9 mouse cellular contexts compared by ENCODE assay signal in genomic region chr11:116226414-116226813, GRCm38 (mm10). TPM values are rescaled to one million over a fixed set of nuclear protein-coding genes. Genes with fewer than 3 reads are reported as not detected.
DNase-seq lines count a peak whose midpoint lies in the region; ATAC-seq and TF ChIP-seq lines count a peak whose summit lies in the region.
"Had no signal": no experiment of that assay in that cellular context is flagged by ENCODE, and none has a peak within 500 bp of the region (broad histone marks: within the 10 kb centered on the region; RNA-seq: fewer than 3 reads in every experiment).

No protein-coding gene starts in this region.

- no peaks in the 10 kb centered on the region for H3K79me2 ChIP-seq in CH12.LX (replicated peaks; ENCODE audit: control insufficient read depth, extremely low read depth, insufficient read depth, poor library complexity, severe bottlenecking)

- in situ Hi-C loops in CH12.LX (cut with MboI; ENCODE audit: low pct_ligation_motif_present, low pct_unique_long_range_greater_than_20kb, low sequenced_read_pairs) = no loop called here

- peak; percentile 95 for TF ChIP-seq RAD21 in CH12.LX (IDR thresholded peaks at IDR 0.05; ENCODE audit: low read depth, low read length)

- H3K9ac ChIP-seq in CH12.LX (ENCODE audit: insufficient read depth, low read depth) = no peak overlapping the region
- no peak overlapping the region for H3K9ac ChIP-seq in lung, embryonic 16.5 days (ENCODE audit: low read length)
- H3K9ac ChIP-seq: hindbrain, embryonic 15.5 days had no signal

- peak; percentile 26; the same call in 1 of the 2 replicates for ATAC-seq in lung, embryonic 16.5 days (ENCODE audit: low read depth)

- DNase-seq in 416B (ENCODE audit: low read depth) (peak; percentile 84), CH12.LX (ENCODE audit: extremely low read depth) (peak; percentile 90)
- DNase-seq in c-Kit-positive CD71-positive TER-119-negative erythroid progenitor cells, embryonic 14.5 days (ENCODE audit: low read depth) = peak; percentile 75
- peak; percentile 88 for DNase-seq in gastrocnemius, adult 2 months
- DNase-seq in kidney, postnatal 14 days = peak; percentile 88
- peak; percentile 38 for DNase-seq in right cerebral cortex, postnatal 25 days
- DNase-seq in urinary bladder, postnatal 25 days (ENCODE audit: low spot score) = peak; percentile 91

- H3K36me3 ChIP-seq in CH12.LX (replicated peaks in 1 of 2; ENCODE audit: control insufficient read depth in 1 of 2, insufficient read depth in 1 of 2, low read length in 1 of 2) = peaks cover 0 to 13% of the 10 kb centered on the region in 2 experiments
- peaks cover 7% of the 10 kb centered on the region; the same call in 1 of the 2 replicates for H3K36me3 ChIP-seq in lung, embryonic 16.5 days (ENCODE audit: control insufficient read depth, insufficient read depth, low read length)
- H3K36me3 ChIP-seq: hindbrain, embryonic 15.5 days had no signal

- H3K27me3 ChIP-seq in CH12.LX (replicated peaks) = no peaks in the 10 kb centered on the region
- peaks cover 23% of the 10 kb centered on the region for H3K27me3 ChIP-seq in lung, embryonic 16.5 days (ENCODE audit: control insufficient read depth, insufficient read depth, low read depth, low read length)

- TF ChIP-seq EP300 in CH12.LX (IDR thresholded peaks at IDR 0.05; ENCODE audit: low read length) = no peak

- no peak overlapping the region for H3K27ac ChIP-seq in CH12.LX (ENCODE audit: insufficient read depth, low read depth)
- no peak overlapping the region for H3K27ac ChIP-seq in gastrocnemius, adult 2 months
- H3K27ac ChIP-seq in lung, embryonic 16.5 days (ENCODE audit: low read length) = no peak overlapping the region
- H3K27ac ChIP-seq: hindbrain, embryonic 15.5 days had no signal

- H3K4me1 ChIP-seq in CH12.LX (ENCODE audit: control insufficient read depth in 1 of 2, insufficient read depth in 2 of 2) = no peaks in the 10 kb centered on the region
- peaks cover 24% of the 10 kb centered on the region for H3K4me1 ChIP-seq in lung, embryonic 16.5 days (replicated peaks; ENCODE audit: control insufficient read depth, insufficient read depth, low read length)

- intact Hi-C loops in gastrocnemius, adult 2 months (cut with DNase I) = loop anchor here (1.0 to 5.0 kb wide), 3 partner anchors 68 to 238 kb away; no protein-coding TSS in a partner anchor

- H3K9me3 ChIP-seq in CH12.LX (replicated peaks; ENCODE audit: low read length) = peaks cover 33% of the 10 kb centered on the region
- H3K9me3 ChIP-seq in lung, embryonic 16.5 days (ENCODE audit: control insufficient read depth, low read length) = peaks cover 2% of the 10 kb centered on the region; the same call in 1 of the 2 replicates
- H3K9me3 ChIP-seq: hindbrain, embryonic 15.5 days had no signal

- dilution Hi-C loops in CH12.LX (cut with MboI; ENCODE audit: extremely low pct_ligation_motif_present, extremely low pct_unique_long_range_greater_than_20kb, low sequenced_read_pairs) = no loop called here

- no peak overlapping the region for H3K4me3 ChIP-seq in CH12.LX (replicated peaks in 1 of 3; ENCODE audit: low read depth in 2 of 3, low read length in 2 of 3, poor library complexity in 1 of 3)
- H3K4me3 ChIP-seq in gastrocnemius, adult 2 months = no peak overlapping the region
- no peak overlapping the region for H3K4me3 ChIP-seq in lung, embryonic 16.5 days (ENCODE audit: low read length)
- H3K4me3 ChIP-seq: hindbrain, embryonic 15.5 days had no signal

- peak; percentile 71 to 99 for TF ChIP-seq CTCF in CH12.LX (conservative IDR thresholded peaks at IDR 0.05 in 1 of 2, IDR thresholded peaks at IDR 0.05 in 1 of 2; ENCODE audit: low read depth in 2 of 2, low read length in 2 of 2)
- peak; percentile 96 for TF ChIP-seq CTCF in gastrocnemius, adult 2 months (IDR thresholded peaks at IDR 0.05)

- H3K4me2 ChIP-seq in CH12.LX (ENCODE audit: insufficient read depth, low read depth, poor library complexity, severe bottlenecking) = no peak overlapping the region
- H3K4me2 ChIP-seq in lung, embryonic 16.5 days (ENCODE audit: low read depth, low read length) = no peak overlapping the region
- H3K4me2 ChIP-seq: hindbrain, embryonic 15.5 days had no signal

- 0% methylated on average over 2 of the region's 2 CpGs for WGBS in lung, embryonic 16.5 days

- no peak for TF ChIP-seq POLR2A in CH12.LX (IDR thresholded peaks at IDR 0.05; ENCODE audit: low read depth, low read length)

TF ChIP-seq in CH12.LX, 34 proteins besides CTCF, POLR2A, EP300 and RAD21 (continues in another document):
- TF ChIP-seq ELF1 (IDR thresholded peaks at IDR 0.05; ENCODE audit: low read depth, low read length) = peak; percentile 37; the same call in 1 of the 2 replicates
- no peak for TF ChIP-seq TBP (conservative IDR thresholded peaks at IDR 0.05; ENCODE audit: low read depth, low read length)
- TF ChIP-seq ETS1 (conservative IDR thresholded peaks at IDR 0.05; ENCODE audit: low read depth, low read length) = no peak
- TF ChIP-seq SIN3A (IDR thresholded peaks at IDR 0.05; ENCODE audit: low read length) = peak; percentile 70; the same call in 1 of the 2 replicates
- TF ChIP-seq MXI1 (IDR thresholded peaks at IDR 0.05; ENCODE audit: low read depth, low read length) = peak; percentile 41; the same call in 1 of the 2 replicates
- no peak for TF ChIP-seq UBTF (IDR thresholded peaks at IDR 0.05; ENCODE audit: low read depth, low read length)
- TF ChIP-seq MEF2A (IDR thresholded peaks at IDR 0.05; ENCODE audit: borderline replicate concordance, low read depth, low read length) = peak; percentile 36; the same call in 1 of the 2 replicates
- TF ChIP-seq ZC3H11A (IDR thresholded peaks at IDR 0.05; ENCODE audit: low read depth, low read length) = peak; percentile 97
- peak; percentile 36; the same call in 1 of the 2 replicates for TF ChIP-seq CHD2 (IDR thresholded peaks at IDR 0.05; ENCODE audit: low read length)
- no peak for TF ChIP-seq JUND (conservative IDR thresholded peaks at IDR 0.05; ENCODE audit: low read depth, low read length)
- TF ChIP-seq PAX5 (IDR thresholded peaks at IDR 0.05; ENCODE audit: low read length) = no peak
- TF ChIP-seq ZKSCAN1 (IDR thresholded peaks at IDR 0.05; ENCODE audit: borderline replicate concordance, low read depth, low read length) = no peak
- TF ChIP-seq HCFC1 (IDR thresholded peaks at IDR 0.05; ENCODE audit: low read depth, low read length) = no peak
- peak; percentile 88 for TF ChIP-seq ZNF384 (IDR thresholded peaks at IDR 0.05; ENCODE audit: low read depth, low read length)
- no peak for TF ChIP-seq USF2 (conservative IDR thresholded peaks at IDR 0.05; ENCODE audit: low read depth, low read length)
- TF ChIP-seq IRF4 (IDR thresholded peaks at IDR 0.05; ENCODE audit: low read depth, low read length) = peak; percentile 66
- TF ChIP-seq USF1 (IDR thresholded peaks at IDR 0.05; ENCODE audit: low read depth, low read length) = no peak
- TF ChIP-seq BHLHE40 (IDR thresholded peaks at IDR 0.05; ENCODE audit: low read depth, low read length) = 0 out of 2 replicates have a peak, but pooled peaks have one; percentile 18
- TF ChIP-seq POLR2AphosphoS2 (IDR thresholded peaks at IDR 0.05; ENCODE audit: low read depth, low read length) = no peak
- 0 out of 2 replicates have a peak, but pooled peaks have one; percentile 53 for TF ChIP-seq RCOR1 (conservative IDR thresholded peaks at IDR 0.05; ENCODE audit: low read depth, low read length)
- 0 out of 2 replicates have a peak, but pooled peaks have one; percentile 31 for TF ChIP-seq NRF1 (IDR thresholded peaks at IDR 0.05; ENCODE audit: low read depth, low read length)
- TF ChIP-seq GABPA (IDR thresholded peaks at IDR 0.05; ENCODE audit: insufficient replicate concordance, low read depth, low read length) = no peak
- TF ChIP-seq JUN (IDR thresholded peaks at IDR 0.05; ENCODE audit: insufficient read depth, low read depth, low read length) = peak; percentile 5; the same call in 1 of the 2 replicates
- TF ChIP-seq KAT2A (IDR thresholded peaks at IDR 0.05; ENCODE audit: insufficient replicate concordance, low read length) = no peak
- TF ChIP-seq MYC (IDR thresholded peaks at IDR 0.05; ENCODE audit: low read depth, low read length) = peak; percentile 78; the same call in 1 of the 2 replicates
- peak; percentile 79 for TF ChIP-seq MAZ (IDR thresholded peaks at IDR 0.05; ENCODE audit: low read depth, low read length)
- TF ChIP-seq SMC3 (IDR thresholded peaks at IDR 0.05; ENCODE audit: low read depth, low read length) = peak; percentile 99

RNA-seq across cellular contexts. Expression of gene Evpl, which starts 11.5 kb away (rescaled TPM):
- 0.17 and 0.21 TPM in 2 replicates for total RNA-seq in CH12.LX (2012; rRNA removed)
- 0.09 TPM in 1 of 2 replicates, not detected in the other for total RNA-seq in CH12.LX (2014; rRNA removed)
- 0.20 and 0.23 TPM in 2 replicates for polyA plus RNA-seq in CH12.LX (2012; ENCODE audit: insufficient read length, low read depth)
- total RNA-seq in gastrocnemius, adult 2 months (2021) = under 1 TPM in 1 of 2 experiments, not detected in 1; 0.14 TPM
- 4.4 and 4.7 TPM in 2 replicates for polyA plus RNA-seq in lung, embryonic 16.5 days (2015; fragmentation: Nextera tagmentation; extraction: Ambion mirVana)

RNA-seq across cellular contexts. Expression of gene Acox1, which starts 27.6 kb away (rescaled TPM):
- total RNA-seq in CH12.LX (2012; rRNA removed) = 19.3 and 21.0 TPM in 2 replicates
- total RNA-seq in CH12.LX (2014; rRNA removed) = 17.1 and 18.7 TPM in 2 replicates
- polyA plus RNA-seq in CH12.LX (2012; ENCODE audit: insufficient read length, low read depth) = 20.3 and 20.4 TPM in 2 replicates
- 100 to 1,000 TPM in 1 of 2 experiments, 10 to 100 TPM in 1; 79.8 to 118 TPM for total RNA-seq in gastrocnemius, adult 2 months (2021)
- polyA plus RNA-seq in lung, embryonic 16.5 days (2015; fragmentation: Nextera tagmentation; extraction: Ambion mirVana) = 23.6 and 24.3 TPM in 2 replicates

RNA-seq across cellular contexts. Expression of gene Ten1, which starts 27.8 kb away (rescaled TPM):
- total RNA-seq in CH12.LX (2012; rRNA removed) (76.5 and 77.4 TPM in 2 replicates), CH12.LX (2014; rRNA removed) (66.7 and 74.4 TPM in 2 replicates)
- polyA plus RNA-seq in CH12.LX (2012; ENCODE audit: insufficient read length, low read depth) = 70.4 and 81.8 TPM in 2 replicates
- 10 to 100 TPM; 14.3 to 17.1 TPM for total RNA-seq in gastrocnemius, adult 2 months (2021)
- 74.9 and 87.3 TPM in 2 replicates for polyA plus RNA-seq in lung, embryonic 16.5 days (2015; fragmentation: Nextera tagmentation; extraction: Ambion mirVana)

RNA-seq across cellular contexts. Expression of gene Srp68, which starts 47.6 kb away (rescaled TPM):
- total RNA-seq in CH12.LX (2012; rRNA removed) (74.7 and 78.1 TPM in 2 replicates), CH12.LX (2014; rRNA removed) (49.3 and 53.2 TPM in 2 replicates)
- 174 and 184 TPM in 2 replicates for polyA plus RNA-seq in CH12.LX (2012; ENCODE audit: insufficient read length, low read depth)
- 10 to 100 TPM; 87.7 to 89.2 TPM for total RNA-seq in gastrocnemius, adult 2 months (2021)
- polyA plus RNA-seq in lung, embryonic 16.5 days (2015; fragmentation: Nextera tagmentation; extraction: Ambion mirVana) = 75.3 and 79.2 TPM in 2 replicates

RNA-seq across cellular contexts. Expression of gene Galr2, which starts 54.3 kb away (rescaled TPM):
- 0.38 and 0.85 TPM in 2 replicates for total RNA-seq in CH12.LX (2012; rRNA removed)
- 0.21 TPM in 1 of 2 replicates, not detected in the other for total RNA-seq in CH12.LX (2014; rRNA removed)
- polyA plus RNA-seq in CH12.LX (2012; ENCODE audit: insufficient read length, low read depth) = 1.6 and 1.7 TPM in 2 replicates
- under 1 TPM in 1 of 2 experiments, not detected in 1; 0.33 TPM for total RNA-seq in gastrocnemius, adult 2 months (2021)
- 0.21 and 0.25 TPM in 2 replicates for polyA plus RNA-seq in lung, embryonic 16.5 days (2015; fragmentation: Nextera tagmentation; extraction: Ambion mirVana)

Comparison
In these comparisons a context has a peak if more than half of its experiments do, and no peak if none do; other contexts are left out.
1. DNase-seq: peak in every context shown above with its lines; median percentile 91 in urinary bladder, postnatal 25 days; 90 in CH12.LX; 88 in gastrocnemius, adult 2 months; 88 in kidney, postnatal 14 days; 84 in 416B; 75 in c-Kit-positive CD71-positive TER-119-negative erythroid progenitor cells, embryonic 14.5 days; 38 in right cerebral cortex, postnatal 25 days.